Mouse (Mus musculus) spleen, postnatal 14 days (tissue): ENCODE data around the gene 1700109H08Rik.
A peak's percentile ranks its signal among the peaks of the same experiment; 100 is the strongest.
"Not testable (repeated sequence)": the region's sequence is repeated elsewhere in the genome, so short reads cannot be mapped to it uniquely, and the experiment has no call there.

Experiments
- DNase-seq, 2 experiments: peaks; one replicate each; pipeline ENCODE4 v3.0.0; 2021 to 2022; ENCODE audit warnings: low spot score in 2 of 2

1700109H08Rik gene

GRCm38 (mm10) chr5:3598766-3599165 is 27.4 kb downstream of the 1700109H08Rik start:
- DNase-seq, result no peak

GRCm38 (mm10) chr5:3600298-3600697 is 28.9 kb downstream of the 1700109H08Rik start:
- no peak for DNase-seq

DNA sequence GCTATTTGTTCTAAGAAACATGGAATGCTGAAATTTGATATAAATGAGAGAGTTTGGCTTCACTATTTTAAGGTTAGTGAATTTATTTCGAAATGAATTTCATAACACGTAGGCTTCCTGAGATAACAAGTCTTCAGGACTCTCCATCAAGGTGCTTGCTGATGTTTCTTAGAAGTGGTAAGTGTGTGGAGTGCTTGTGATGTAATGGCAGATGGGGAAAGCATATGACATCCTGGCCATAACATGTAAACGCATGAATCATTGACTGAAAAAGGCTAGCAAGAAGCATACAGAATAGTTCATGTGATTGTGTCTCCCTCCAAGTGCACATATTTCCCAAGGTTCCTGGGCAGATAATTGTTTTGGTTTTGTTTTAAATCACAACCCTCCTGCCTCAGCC is 29.4 kb downstream of the 1700109H08Rik start:
- DNase-seq, result no peak

GRCm38 (mm10) chr5:3607114-3607513 is 35.7 kb downstream of the 1700109H08Rik start:
- DNase-seq, result no peak

DNA sequence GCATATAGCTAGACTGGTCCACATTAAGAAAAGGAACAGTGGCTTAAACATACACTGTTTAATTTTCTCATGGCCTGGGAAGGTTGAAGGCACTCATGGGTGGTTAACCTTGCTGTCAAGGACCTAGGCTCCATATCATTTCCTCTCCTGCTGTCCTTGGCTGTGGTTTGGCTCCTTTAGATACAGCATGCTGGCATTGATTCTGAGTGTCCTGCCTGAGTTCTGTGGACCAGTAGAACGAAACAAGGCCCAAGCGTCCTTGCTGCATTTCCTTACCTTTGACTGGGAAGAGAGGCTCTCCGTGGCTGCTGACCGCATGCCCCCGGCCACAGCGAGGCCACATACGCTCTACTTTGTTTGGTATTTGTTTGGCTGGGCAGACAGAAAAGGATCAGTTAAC is 37.9 kb downstream of the 1700109H08Rik start:
- DNase-seq, result no peak

- DNase-seq, result not testable (repeated sequence)
Measured at GRCm38 (mm10) chr5:3611835-3612234, 40.5 kb downstream of the 1700109H08Rik start.

- no peak for DNase-seq
Measured at GRCm38 (mm10) chr5:3620486-3620885, 49.1 kb downstream of the 1700109H08Rik start.

DNA sequence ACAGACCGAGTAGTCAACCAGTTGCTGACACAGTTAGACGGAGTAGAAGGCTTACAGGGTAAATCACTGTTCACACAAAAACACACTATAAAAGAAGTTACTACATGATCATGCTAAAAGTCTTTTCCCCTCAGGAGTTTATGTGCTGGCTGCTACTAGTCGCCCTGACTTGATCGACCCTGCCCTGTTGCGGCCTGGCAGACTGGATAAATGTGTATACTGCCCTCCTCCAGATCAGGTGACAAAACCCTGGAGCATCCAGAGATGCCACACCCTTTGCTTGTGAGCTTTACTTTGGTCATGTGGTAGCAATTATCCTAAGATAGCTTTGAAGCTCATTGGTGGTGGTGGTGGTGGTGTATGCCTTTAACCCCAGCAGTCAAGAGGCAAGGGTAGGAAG is 58.7 kb downstream of the 1700109H08Rik start:
- no peak for DNase-seq

DNA sequence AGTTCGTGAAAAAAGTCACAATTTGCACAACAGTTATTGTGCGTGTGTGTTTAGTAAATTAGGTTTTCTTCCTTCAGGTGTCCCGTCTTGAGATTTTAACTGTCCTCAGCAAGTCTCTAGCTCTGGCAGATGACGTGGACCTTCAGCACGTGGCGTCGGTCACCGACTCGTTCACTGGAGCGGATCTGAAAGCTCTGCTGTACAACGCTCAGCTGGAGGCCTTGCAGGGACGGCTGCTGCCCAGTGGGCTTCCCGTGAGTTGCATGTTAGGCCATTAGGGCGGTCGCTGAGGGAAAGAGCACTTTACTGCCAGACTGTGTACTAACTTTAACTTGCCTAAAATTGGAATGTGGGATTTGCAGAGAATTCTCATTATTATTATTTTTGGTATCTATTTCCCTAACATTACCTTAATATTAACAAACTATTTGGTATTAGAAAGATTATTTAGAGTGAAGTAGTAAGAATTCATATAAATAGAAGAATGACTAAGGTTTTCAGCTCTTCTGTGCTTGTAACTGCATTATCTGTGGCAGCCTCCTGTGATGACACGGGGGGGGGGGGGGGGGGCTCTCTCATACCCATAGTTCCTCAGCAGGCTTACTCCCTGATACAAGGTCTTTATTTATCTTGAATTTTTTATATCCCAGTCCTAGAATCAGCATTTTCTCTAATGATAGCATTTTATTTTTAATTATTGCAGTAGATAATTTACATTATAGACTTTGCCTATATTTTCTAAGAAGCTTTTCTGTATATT is 60.3 kb downstream of the 1700109H08Rik start:
- no peak for DNase-seq

GRCm38 (mm10) chr5:3632285-3632684 is 60.9 kb downstream of the 1700109H08Rik start:
- no peak for DNase-seq

GRCm38 (mm10) chr5:3633315-3633714 is 61.9 kb downstream of the 1700109H08Rik start:
- DNase-seq, result no peak

DNA sequence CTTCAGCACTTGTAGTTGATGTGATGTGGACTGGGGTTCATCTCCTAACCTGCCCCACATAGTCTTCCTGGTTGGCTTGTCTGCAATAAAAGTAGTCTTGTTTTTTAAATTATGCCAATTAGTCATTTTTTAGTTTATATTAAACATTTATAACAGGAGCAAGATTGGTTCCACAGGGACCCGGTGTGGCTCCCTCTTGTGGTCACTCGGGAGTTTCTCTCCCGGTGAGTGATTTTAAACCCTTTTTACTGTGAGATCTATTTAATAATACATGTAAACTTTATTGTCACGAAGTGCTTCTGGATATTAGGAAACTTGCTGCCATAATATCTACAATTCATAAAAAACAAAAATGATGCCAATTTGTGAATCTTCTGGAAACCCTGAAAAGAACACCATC is 62.6 kb downstream of the 1700109H08Rik start:
- peak in 1 of 2 experiments; percentile 5 for DNase-seq
